Mouse (Mus musculus) gonadal fat pad, adult 2 months (tissue): ENCODE measurements around the gene Zmiz1. TPM values are rescaled to one million over a fixed set of nuclear protein-coding genes. Genes with fewer than 3 reads are reported as not detected.

Experiments
- DNase-seq: peaks from one replicate; pipeline ENCODE4 v3.0.0-alpha.2; 2012; ENCODE audit warnings: low read depth
- polyA plus RNA-seq: library from polyadenylated mRNA; depleted of rRNA; stranded (reverse); fragments of >200 nt; gene quantifications from 2 replicates; pipeline ENCODE4 v1.2.3, GENCODE M21; 2012

The Zmiz1 gene
- polyA plus RNA-seq, 1 experiment = 16.3 TPM

DNA sequence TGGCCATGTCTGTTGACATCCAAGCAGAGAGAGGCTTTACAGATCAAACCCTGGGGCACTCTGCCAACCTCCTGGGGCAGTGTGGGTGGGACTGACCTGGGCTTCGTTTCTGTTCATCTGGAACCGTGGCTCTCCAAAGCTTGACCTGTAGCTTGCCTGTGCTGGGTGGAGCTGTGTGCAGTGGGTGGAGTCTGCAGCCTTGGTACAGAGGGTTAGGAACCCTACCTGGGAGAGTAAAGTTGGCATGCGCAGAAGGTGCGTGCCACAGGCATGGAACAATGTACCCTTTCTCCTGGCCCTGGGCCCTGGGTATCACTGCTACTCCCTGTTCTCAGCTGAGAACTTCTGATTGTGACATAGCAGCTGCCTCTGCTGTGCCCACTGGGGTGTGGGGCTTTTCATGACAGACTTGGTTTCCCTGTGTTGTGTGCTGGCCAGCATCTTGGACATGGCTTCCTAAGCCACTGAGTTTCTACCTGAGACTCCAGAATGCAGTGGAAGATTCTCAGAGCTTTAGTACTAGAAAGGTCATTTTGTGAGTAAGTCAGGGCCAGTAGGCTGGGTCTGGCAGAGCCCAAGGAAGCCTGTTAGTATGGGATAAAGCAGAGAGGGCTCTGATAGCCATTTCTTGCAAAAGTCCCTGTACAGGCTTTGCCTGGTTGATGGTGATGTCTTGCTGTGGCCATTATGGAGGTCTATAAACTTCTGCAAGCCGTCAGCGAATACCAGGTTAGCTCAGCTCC is 30.5 kb downstream of the Zmiz1 start:
- no peak for DNase-seq

DNA sequence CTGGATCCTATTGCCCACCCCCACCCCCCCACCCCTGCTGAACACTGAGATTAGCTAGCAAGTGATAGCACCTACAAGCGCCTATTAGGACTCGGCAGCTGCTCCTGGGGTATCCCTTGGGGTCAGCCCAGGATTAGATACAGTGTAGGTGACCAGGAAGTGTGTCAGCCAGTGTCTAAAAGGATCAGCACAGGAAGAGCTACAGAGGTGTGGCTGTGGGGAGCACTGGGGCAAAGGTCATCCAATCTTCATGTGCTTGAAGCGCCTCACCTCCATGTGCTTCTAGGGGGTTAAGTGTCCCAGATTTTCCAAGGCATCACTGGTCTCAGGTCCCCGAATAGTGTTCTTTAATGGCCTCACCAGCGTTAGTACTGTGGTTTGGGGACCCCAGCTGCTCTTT is 33.0 kb downstream of the Zmiz1 start:
- DNase-seq = no peak

DNA sequence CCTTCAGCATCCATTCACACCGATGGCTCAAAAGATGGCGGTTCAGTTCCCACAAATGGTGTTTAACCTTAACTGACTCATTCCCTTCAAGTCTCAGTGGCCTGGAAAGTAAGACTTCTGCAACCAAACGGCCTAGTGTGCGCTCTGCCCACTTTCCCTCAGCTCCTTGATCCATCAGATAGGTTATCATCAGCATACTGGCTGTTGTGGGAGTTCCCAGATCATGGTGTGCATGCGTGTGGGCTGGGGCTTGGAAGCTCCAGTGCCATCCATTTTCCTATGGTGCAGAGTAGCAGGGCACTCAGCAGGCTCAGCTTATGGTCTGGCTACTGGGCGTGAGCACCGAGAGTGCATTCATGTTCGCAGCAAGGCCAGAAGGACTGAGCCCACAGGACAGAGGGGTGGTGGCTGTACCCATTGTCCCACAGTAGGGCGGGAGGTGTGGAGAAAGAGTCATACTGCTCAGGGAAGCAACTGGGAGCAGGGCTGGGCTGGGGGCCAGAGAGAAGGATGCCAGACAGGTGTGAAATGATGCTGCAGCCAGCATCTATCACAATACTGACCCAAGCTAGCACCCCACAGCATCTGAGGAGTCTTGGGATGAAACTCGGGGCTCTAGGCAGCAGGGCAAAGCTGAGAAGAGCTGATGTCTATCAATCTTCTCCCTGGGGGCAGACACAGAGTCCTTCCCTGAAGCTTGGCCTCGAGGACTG is 33.7 kb downstream of the Zmiz1 start:
- DNase-seq = no peak

GRCm38 (mm10) chr14:25493301-25494241 is 34.6 kb downstream of the Zmiz1 start:
- DNase-seq = no peak

DNA sequence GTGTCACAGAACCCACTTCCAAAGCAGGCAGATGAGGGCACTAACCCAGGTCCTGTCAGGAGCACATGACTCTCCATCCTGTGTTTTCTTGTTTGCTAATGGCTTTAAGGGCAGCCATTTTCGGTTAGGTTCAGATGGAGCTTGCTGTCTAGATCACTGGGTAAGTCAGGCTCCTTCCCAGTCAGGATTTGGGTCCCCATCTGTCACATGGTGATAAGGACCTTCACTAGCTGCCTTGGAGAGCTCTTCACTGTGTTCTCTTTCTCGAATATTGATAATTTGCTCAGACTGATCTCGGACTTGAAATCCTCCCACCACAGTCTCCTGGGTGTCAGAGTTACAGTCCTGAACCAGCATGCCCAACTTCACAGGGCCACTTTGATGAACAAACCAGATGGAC is 35.8 kb downstream of the Zmiz1 start:
- no peak for DNase-seq

DNA sequence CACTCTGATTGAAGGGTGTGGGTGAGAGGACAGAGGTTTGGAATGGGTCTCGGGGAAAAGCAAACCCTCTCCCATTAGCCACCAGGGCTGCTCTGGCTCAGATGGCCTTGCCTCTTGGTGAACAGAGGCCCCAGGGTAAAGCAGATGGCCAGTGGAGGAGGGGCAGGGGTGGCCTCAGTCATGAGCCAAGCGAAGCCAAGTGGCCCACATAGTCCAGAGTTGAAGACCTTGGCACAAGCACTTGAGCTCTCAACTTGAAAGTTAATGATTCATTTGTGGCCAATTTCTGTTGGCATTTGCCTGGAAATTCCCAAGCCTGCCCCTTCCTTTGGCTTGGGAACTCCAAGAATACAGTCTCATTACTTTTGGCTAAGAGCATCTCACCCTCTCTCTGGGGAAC is 37.1 kb downstream of the Zmiz1 start:
- DNase-seq = no peak

GRCm38 (mm10) chr14:25496989-25497388 is 38.0 kb downstream of the Zmiz1 start:
- DNase-seq = no peak

DNA sequence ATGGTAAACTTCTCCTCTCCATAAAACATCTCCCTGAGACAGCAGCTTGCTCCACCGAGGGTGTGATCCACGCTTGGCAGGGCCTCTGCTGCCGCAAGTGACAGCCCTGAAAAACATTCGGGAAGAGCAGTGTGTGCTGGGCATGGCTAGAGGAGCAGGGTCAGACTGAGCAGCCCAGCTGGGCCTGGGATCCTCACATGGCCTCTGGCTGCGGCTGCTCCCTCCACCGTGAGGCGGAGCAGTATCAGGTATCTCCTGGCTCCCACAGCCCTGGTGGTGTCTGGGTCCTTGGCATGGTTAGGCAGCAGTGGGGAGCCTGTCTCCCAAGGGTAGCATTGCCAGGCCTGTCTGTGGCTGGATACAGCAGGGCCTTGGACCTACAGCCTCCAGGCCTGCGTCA is 38.6 kb downstream of the Zmiz1 start:
- DNase-seq = no peak

DNA sequence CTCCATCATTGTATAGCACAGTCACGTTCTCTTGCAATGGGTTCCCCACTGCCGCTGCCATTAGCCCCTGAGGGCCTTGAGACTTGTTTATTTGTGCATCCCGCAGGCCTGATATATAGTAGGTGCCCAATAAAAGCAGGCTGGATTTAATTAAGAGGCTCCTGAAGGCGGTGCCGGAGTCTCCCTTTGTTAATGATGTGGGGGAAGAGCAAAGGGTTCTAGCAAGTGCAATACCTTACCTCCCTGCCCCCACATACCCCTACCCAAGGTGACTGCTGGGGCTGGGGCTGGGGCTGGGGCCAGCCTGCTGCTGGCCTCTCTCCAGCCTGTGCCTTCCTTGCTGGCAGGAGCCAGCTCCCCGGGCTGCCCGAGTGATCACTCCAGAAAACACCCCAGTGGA is 39.4 kb downstream of the Zmiz1 start:
- no peak for DNase-seq

DNA sequence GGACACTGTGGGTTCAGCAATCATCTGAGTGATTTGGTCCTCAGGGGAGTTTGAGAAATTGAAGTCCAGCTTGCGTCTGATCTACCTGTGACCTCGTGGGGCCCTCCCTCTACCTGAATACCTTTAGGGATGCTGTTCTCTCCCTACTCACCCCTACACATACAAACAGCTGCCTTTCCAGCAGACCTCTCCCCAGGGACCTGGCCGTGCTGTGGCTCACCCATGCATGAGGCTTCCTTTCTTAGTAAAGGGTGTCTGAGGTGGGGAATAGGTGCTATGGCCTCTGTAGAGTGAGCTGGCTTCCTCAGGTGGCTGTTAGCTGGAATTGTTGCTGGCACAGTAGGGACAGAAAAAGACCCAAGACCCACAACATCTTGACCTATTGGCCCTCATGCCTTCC is 40.5 kb downstream of the Zmiz1 start:
- no peak for DNase-seq

DNA sequence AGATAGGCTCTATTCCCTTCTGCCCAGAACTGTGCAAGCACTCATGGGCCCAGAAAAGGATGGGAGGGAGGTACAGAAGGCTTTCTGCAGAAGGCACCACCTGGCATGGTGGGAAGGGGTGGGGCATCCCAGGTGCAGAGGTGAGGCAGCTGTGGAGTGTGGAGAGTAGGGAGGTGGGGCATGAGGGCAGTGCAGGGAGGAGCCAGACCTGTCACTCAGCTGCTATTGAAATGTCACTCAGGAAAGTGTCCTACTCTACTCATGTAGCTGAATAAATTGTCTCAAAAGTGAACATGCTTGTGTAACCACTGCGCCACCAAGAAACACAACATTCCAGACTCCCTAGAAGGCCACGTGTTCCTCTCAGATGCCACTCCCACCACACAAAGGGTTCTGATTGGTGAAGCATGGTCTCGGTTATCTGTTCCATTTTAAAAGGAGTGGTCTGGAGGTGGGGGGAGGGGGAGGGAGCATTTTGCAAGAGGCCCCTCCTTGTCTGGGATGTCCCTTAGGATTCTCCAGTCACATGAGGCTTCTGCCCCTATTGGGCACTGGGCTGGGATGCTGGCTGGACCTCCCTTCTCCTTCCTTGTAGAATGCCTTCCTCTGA is 41.6 kb downstream of the Zmiz1 start:
- DNase-seq = no peak

DNA sequence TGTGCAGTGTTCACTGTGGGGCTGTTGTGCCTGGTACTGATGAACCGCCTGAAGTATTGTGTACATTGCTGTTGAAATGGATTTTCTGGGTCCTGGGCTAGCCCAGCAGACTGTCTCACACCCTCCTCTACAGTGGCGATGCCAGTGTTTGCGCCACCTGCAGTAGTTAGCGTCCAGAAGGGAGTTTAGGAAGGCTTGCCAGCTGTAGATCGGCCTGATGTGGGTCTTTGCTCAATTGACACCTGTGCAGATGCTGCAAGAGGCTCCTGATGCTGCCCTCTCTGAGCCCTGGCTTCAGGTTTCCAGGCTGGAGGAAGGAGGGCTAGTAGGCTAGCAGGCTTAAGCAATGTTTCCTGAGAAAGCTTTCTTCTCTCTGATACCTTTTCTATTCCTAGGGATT is 42.5 kb downstream of the Zmiz1 start:
- no peak for DNase-seq

GRCm38 (mm10) chr14:25502355-25502754 is 43.4 kb downstream of the Zmiz1 start:
- DNase-seq = no peak

DNA sequence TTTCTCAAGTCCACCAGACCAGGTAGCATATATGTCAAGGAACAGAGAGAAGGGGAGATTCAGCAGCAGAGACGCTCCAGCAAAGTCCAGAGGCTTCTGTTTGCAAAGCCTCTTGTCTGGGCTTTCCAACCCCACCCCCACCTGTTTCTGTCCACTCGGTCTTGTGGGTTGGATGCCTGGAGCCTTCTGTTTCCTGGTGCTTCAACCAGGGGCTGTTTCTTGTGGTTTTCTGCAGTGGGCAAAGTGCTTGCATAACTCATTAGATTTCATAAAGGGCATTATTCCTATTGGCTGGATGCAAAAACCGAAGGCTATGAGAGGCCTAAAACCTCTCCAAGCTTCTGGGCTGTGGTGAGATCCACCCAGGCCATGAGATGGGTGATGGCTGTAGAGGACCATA is 45.3 kb downstream of the Zmiz1 start:
- no peak for DNase-seq

GRCm38 (mm10) chr14:25505201-25505671 is 46.3 kb downstream of the Zmiz1 start:
- DNase-seq = no peak

- DNase-seq = no peak
Observed at GRCm38 (mm10) chr14:25508111-25508756, 49.2 kb downstream of the Zmiz1 start.

- no peak for DNase-seq
Observed at GRCm38 (mm10) chr14:25508757-25509139, 49.8 kb downstream of the Zmiz1 start.

- DNase-seq = no peak
Observed at GRCm38 (mm10) chr14:25509450-25510129, 50.6 kb downstream of the Zmiz1 start.

DNA sequence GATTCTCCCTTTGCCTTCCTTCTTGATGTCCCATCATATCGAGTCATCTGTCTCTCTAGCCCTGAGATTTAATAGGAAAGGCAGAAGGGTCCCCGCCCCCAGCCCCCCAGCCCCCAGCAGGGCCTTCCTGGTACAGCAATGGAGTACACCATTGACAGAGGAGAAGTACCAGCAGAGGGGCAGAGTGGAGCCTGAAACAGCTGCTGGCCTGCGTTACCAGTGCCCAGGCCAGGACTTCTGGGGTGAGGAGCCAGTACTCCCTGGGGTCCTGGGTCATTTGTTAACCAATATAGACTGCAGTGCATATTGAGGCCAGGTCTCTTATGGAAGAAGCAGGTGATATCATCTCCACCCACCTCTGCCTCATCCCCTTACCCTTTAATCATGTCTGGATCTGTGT is 51.4 kb downstream of the Zmiz1 start:
- DNase-seq = no peak

DNA sequence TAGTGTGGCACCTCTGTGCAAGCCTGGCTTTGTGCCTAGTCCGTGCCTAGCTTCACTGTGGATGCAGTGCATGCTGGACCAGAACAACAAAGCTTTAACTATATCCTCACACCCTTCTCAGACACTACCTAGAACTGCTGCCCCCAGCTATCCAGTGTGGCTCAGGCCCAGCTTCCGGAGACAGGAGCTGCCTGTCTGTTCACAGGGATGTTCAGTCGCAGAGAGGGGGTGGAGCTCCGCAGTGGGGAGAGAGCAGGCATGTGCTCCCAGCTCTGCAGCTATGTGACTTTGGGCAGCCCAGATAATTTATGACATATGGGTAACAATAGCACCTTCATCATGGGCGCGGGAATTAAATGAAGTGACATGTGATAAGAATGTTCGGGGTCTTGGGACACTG is 52.0 kb downstream of the Zmiz1 start:
- DNase-seq = no peak

DNA sequence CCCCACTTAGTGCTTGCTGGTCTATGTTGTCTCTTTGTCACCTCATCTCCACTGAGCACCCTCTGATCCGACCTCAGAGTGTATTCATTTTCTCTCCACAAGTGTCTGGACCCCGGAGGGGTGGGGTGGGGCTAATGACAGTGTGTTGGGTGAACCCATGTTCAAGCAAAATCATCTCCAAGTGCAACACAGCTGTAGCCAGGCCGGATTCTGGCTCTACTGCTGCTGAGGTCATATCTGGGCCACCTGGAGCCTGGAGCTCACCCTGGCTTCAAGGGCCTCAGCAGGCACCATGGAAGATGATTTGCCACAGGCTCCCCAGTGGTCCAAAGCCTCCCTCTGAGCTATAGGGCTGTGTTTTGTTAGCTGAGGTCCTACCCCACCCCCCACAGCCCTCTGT is 52.6 kb downstream of the Zmiz1 start:
- DNase-seq = no peak
